Comparison of ENCODE assay signal across 17 mouse cellular contexts in the genomic region with DNA sequence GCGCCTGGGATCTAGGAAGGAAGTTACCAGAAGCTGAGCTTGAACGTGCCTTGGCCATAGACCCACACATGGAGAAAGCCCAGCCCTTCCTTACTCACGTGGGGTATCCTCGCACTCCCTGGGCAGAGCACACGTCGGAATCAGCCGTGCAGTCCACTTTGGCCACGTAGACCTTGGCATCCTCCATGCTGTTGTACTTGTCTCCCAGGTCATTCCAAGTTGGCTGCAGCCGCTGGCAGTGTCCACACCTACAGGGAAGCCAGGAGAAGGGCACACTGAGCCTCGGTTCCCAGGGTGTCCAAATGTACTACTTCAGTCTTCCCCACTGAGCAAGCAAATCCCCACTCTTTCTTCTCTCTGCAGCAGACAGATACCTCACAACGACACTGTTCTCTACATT. TPM values are rescaled to one million over a fixed set of nuclear protein-coding genes. Genes with fewer than 3 reads are reported as not detected.
DNase-seq lines count a peak whose midpoint lies in the region; ATAC-seq and TF ChIP-seq lines count a peak whose summit lies in the region.
"Had no signal": no experiment of that assay in that cellular context is flagged by ENCODE, and none has a peak within 500 bp of the region (broad histone marks: within the 10 kb centered on the region; RNA-seq: fewer than 3 reads in every experiment).

No protein-coding gene starts in this region.

- H3K4me3 ChIP-seq in gastrocnemius, adult 2 months: no peak overlapping the region
- no peak overlapping the region for H3K4me3 ChIP-seq in lung, embryonic 14.5 days (ENCODE audit: low read depth, low read length)
- no peak overlapping the region for H3K4me3 ChIP-seq in lung, adult 2 months (replicated peaks; ENCODE audit: extremely low read depth, low read depth, low read length)
- peak overlapping the region; percentile 24 for H3K4me3 ChIP-seq in megakaryocyte, embryonic 14.5 days (replicated peaks)
- H3K4me3 ChIP-seq in stomach, postnatal 0 days (ENCODE audit: low read depth, low read length): no peak overlapping the region
- H3K4me3 ChIP-seq: embryonic facial prominence, embryonic 10.5 days; forebrain, embryonic 13.5 days; heart, embryonic 13.5 days; hindbrain, embryonic 15.5 days had no signal

- H3K27ac ChIP-seq in gastrocnemius, adult 2 months: peak overlapping the region; percentile 48
- H3K27ac ChIP-seq in lung, embryonic 14.5 days (ENCODE audit: low read depth): 0 out of 2 replicates have a peak overlapping the region, but pooled peaks have one; percentile 50
- H3K27ac ChIP-seq in stomach, postnatal 0 days (replicated peaks): peak overlapping the region; percentile 49; the same call in 1 of the 2 replicates
- H3K27ac ChIP-seq: embryonic facial prominence, embryonic 10.5 days; forebrain, embryonic 13.5 days; heart, embryonic 13.5 days; hindbrain, embryonic 15.5 days had no signal

- TF ChIP-seq POLR2A in lung, adult 2 months (IDR thresholded peaks at IDR 0.05; ENCODE audit: borderline replicate concordance, extremely low read depth, low read depth, low read length): no peak

- no peak overlapping the region for H3K9ac ChIP-seq in lung, embryonic 14.5 days
- H3K9ac ChIP-seq in stomach, postnatal 0 days (ENCODE audit: low read length): peak overlapping the region; percentile 18; the same call in 1 of the 2 replicates
- H3K9ac ChIP-seq: forebrain, embryonic 13.5 days; forebrain, postnatal 0 days; heart, embryonic 13.5 days; hindbrain, embryonic 15.5 days had no signal

- intact Hi-C loops in gastrocnemius, adult 2 months (cut with DNase I): no loop called here

- H3K27me3 ChIP-seq in lung, embryonic 14.5 days (ENCODE audit: insufficient read depth, low read length): no peaks in the 10 kb centered on the region
- no peaks in the 10 kb centered on the region for H3K27me3 ChIP-seq in megakaryocyte, embryonic 14.5 days (replicated peaks)
- no peaks in the 10 kb centered on the region for H3K27me3 ChIP-seq in stomach, postnatal 0 days (ENCODE audit: control insufficient read depth, insufficient read depth, low read length)
- H3K27me3 ChIP-seq: forebrain, embryonic 13.5 days; heart, embryonic 13.5 days; hindbrain, embryonic 15.5 days had no signal

- WGBS in lung, embryonic 14.5 days: 86% methylated on average over 11 of the region's 11 CpGs
- 68% methylated on average over 11 of the region's 11 CpGs for WGBS in lung, adult 2 months
- 82% methylated on average over 11 of the region's 11 CpGs for WGBS in stomach, postnatal 0 days

- no peak for TF ChIP-seq CTCF in gastrocnemius, adult 2 months (IDR thresholded peaks at IDR 0.05)
- TF ChIP-seq CTCF in lung, embryonic 14.5 days (IDR thresholded peaks at IDR 0.05; ENCODE audit: low read depth): no peak
- TF ChIP-seq CTCF in lung, adult 2 months (IDR thresholded peaks at IDR 0.05; ENCODE audit: insufficient read depth, low read length): no peak
- no peak for TF ChIP-seq CTCF in stomach, postnatal 0 days (IDR thresholded peaks at IDR 0.05; ENCODE audit: low read depth)

- TF ChIP-seq EP300 in stomach, postnatal 0 days (optimal IDR thresholded peaks at IDR 0.05): no peak

- ATAC-seq in lung, embryonic 14.5 days (ENCODE audit: insufficient read depth): no peak
- ATAC-seq in megakaryocyte, adult 5-6 weeks (ENCODE audit: poor library complexity, severe bottlenecking): no peak
- ATAC-seq in stomach, postnatal 0 days (ENCODE audit: low FRiP score, low TSS enrichment): no peak
- ATAC-seq: forebrain, embryonic 13.5 days; forebrain, postnatal 0 days had no signal

- H3K36me3 ChIP-seq in lung, embryonic 14.5 days (ENCODE audit: insufficient read depth): peaks cover 50% of the 10 kb centered on the region
- H3K36me3 ChIP-seq in megakaryocyte, embryonic 14.5 days (replicated peaks; ENCODE audit: low read length): peaks cover 68% of the 10 kb centered on the region
- peaks cover 14% of the 10 kb centered on the region for H3K36me3 ChIP-seq in stomach, postnatal 0 days (ENCODE audit: control insufficient read depth, insufficient read depth, low read length)

- no peaks in the 10 kb centered on the region for H3K9me3 ChIP-seq in lung, embryonic 14.5 days (ENCODE audit: low read depth, low read length)
- no peaks in the 10 kb centered on the region for H3K9me3 ChIP-seq in megakaryocyte, embryonic 14.5 days
- H3K9me3 ChIP-seq in stomach, postnatal 0 days (ENCODE audit: control insufficient read depth, low read length): no peaks in the 10 kb centered on the region
- H3K9me3 ChIP-seq: embryonic facial prominence, embryonic 10.5 days; forebrain, embryonic 13.5 days; G1E; heart, embryonic 13.5 days; hindbrain, embryonic 15.5 days had no signal

- DNase-seq in gastrocnemius, adult 2 months: peak; percentile 67
- DNase-seq in gastrocnemius, postnatal 10 days: no peak
- DNase-seq in lung, embryonic 14.5 days: no peak
- no peak for DNase-seq in lung, adult 2 months
- no peak for DNase-seq in stomach, postnatal 0 days (ENCODE audit: low spot score)
- no peak for DNase-seq in left cerebral cortex, adult 18-20 months (ENCODE audit: low spot score in 2 of 2)
- DNase-seq: cerebellum, adult 2 months; forebrain, postnatal 0 days; heart, adult 11 months; heart, postnatal 36 days had no signal

- peaks cover 22% of the 10 kb centered on the region for H3K4me1 ChIP-seq in lung, embryonic 14.5 days (ENCODE audit: insufficient read depth)
- peaks cover 34% of the 10 kb centered on the region for H3K4me1 ChIP-seq in lung, adult 2 months (ENCODE audit: control insufficient read depth, insufficient read depth, low read length)
- peaks cover 39% of the 10 kb centered on the region for H3K4me1 ChIP-seq in megakaryocyte, embryonic 14.5 days
- H3K4me1 ChIP-seq in stomach, postnatal 0 days (replicated peaks; ENCODE audit: control insufficient read depth, insufficient read depth): 0 out of 2 replicates have a peak, but pooled peaks cover 3% of the 10 kb centered on the region

- H3K4me2 ChIP-seq in lung, embryonic 14.5 days: no peak overlapping the region
- H3K4me2 ChIP-seq in stomach, postnatal 0 days (replicated peaks; ENCODE audit: low read depth): no peak overlapping the region
- H3K4me2 ChIP-seq: forebrain, embryonic 13.5 days; heart, embryonic 13.5 days; hindbrain, embryonic 15.5 days had no signal

RNA-seq across cellular contexts. Expression of a gene that starts 5.4 kb away (rescaled TPM):
- total RNA-seq in gastrocnemius, adult 2 months (2021): 10 to 100 TPM; 22.1 to 35.0 TPM
- 10 to 100 TPM; 61.9 to 76.3 TPM for total RNA-seq in gastrocnemius, postnatal 10 days (2021)
- polyA plus RNA-seq in lung, embryonic 14.5 days (2014; fragmentation: Nextera tagmentation; extraction: Ambion mirVana): 290 and 295 TPM in 2 replicates
- 134 and 151 TPM in 2 replicates for polyA plus RNA-seq in lung, adult 2 months (2012; rRNA removed)
- 29.2 and 83.2 TPM in 2 replicates for polyA plus RNA-seq in megakaryocyte, embryonic 14.5 days (2012; ENCODE audit: insufficient read depth, low replicate concordance)
- total RNA-seq in megakaryocyte, adult 5-6 weeks (2015): 94.2 and 101 TPM in 2 replicates
- 92.2 and 96.8 TPM in 2 replicates for total RNA-seq in megakaryocyte, adult 5-6 weeks (2017)
- polyA plus RNA-seq in stomach, postnatal 0 days (2015; fragmentation: Nextera tagmentation; extraction: Ambion mirVana): 181 and 183 TPM in 2 replicates
- total RNA-seq in left cerebral cortex, adult 18-20 months (2021): 10 to 100 TPM; 52.1 to 53.1 TPM
